Mouse (Mus musculus) inflammation-experienced regulatory T-cells (primary cell): ENCODE measurements around the gene Trip11. TPM values are rescaled to one million over a fixed set of nuclear protein-coding genes. Genes with fewer than 3 reads are reported as not detected.

Source experiments
- polyA plus RNA-seq, 2 experiments: library from polyadenylated mRNA; unstranded; fragments of 100-300 nt; shearing (Covaris generic); gene quantifications; one replicate each; pipeline ENCODE4 v1.2.1; 2017

Gene Trip11
- polyA plus RNA-seq, result 10 to 100 TPM; 61.9 to 65.7 TPM

DNA sequence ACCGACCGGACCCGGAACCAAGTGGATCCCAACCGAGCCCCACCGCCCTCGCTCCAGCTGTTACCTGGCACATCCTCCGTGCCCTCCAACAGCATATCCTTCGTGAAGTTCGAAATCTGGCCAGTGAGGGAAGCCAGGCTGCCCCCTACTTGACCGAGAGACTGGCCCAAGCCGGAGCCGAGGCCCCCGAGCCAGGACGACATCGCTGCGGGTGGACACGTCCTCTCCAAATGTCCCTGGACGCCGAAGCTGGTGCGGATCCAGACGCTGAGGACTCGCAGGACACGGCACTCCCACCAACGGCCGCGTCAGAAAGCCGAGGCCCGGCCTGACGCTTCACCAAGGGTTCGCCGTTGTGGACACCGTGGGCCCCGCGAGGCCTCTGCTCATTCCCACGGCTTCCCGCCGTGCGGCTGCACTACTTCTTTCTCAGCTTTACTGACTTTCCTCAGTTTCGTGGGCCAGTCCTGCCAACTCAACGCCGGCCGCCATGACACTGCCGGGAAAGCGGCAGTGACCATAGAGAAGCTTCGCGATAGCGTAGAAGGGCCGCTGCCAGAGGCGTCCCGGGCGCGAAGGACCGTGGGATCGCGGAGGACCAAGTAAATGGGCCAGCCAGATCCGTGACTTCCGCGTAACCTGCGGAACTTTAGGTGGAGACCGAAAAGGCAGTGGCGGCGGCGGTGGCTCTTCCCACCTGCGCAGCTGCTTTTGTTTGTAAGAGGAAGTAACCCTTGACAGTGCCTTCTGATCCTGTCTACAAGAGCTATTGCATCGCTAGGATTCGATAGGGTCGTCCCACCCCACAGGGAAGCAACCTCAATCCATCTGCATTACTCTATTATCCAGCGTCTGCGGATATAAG, at the start of gene Trip11:
TSS of gene Trip11 (minus strand) at position 642 of the 865 bp plus-strand sequence.

GRCm38 (mm10) chr12:101957942-101958544, 45.0 kb upstream of the Trip11 start, which contains the start of gene Atxn3:
Atxn3 (minus strand) TSS chr12:101958246.

DNA sequence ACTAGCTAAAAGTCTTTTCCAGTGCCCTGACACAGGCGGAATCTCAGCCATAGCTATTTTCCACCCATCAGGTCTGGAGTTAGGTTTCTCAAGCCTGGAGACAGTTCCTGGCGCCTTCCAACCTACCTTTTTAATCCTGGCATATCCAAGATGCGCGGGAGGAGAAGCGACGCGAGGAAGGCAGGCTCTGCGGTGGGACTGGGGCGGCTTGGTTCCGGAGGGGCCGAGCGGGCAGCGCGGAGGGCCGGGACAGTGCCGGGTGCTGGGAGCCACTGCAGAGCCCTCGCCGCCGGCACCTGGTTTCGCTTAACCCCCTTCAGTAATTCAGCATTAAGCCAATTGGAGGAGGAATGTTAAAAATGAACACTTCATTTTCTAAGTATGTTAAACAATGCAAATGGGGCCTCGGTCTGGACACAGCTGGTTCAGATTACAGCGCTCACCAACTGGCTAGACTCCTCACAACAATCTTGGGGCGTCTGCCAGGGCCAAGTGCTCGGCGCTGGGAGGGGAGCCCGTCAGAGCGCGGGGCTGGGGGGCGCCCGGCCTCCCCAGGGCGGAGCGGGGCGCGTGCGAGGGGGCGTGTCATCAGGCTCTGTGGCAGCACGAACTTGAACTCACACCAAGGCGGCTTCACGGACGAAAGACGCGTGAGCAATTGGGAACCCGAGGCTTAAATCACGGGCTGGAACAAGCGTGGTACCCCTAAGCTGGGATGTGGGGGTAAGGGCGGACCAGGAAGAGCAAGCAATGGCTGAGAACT, 94.3 kb downstream of the Trip11 start, which contains the start of gene Fbln5:
TSS of gene Fbln5 (minus strand) at position 448 of the 763 bp plus-strand sequence.

Other genes starting within 250 kb of the Trip11 start
- gene Tc2n, start 194.7 kb downstream of the Trip11 start, polyA plus RNA-seq, result under 1 TPM in 1 of 2 experiments, not detected in 1; 0.83 TPM
- gene Fbln5, start 94.2 kb downstream of the Trip11 start, polyA plus RNA-seq, result 1 to 10 TPM in 1 of 2 experiments, under 1 TPM in 1; 0.07 to 1.1 TPM
- 10 to 100 TPM; 18.5 to 21.7 TPM for gene Atxn3, start 45.0 kb upstream of the Trip11 start, polyA plus RNA-seq
- gene Cpsf2, start 62.7 kb upstream of the Trip11 start, polyA plus RNA-seq, result 10 to 100 TPM; 25.3 to 27.3 TPM
- gene Slc24a4, start 215.5 kb upstream of the Trip11 start, polyA plus RNA-seq, result under 1 TPM in 1 of 2 experiments, not detected in 1; 0.17 TPM